Mouse (Mus musculus): ENCODE measurements around the gene Hps6.

Hps6 gene

GRCm38 (mm10) chr19:46045696-46046311 is 42.5 kb downstream of the Hps6 start:
- no peak for DNase-seq (ENCODE audit: low spot score)

GRCm38 (mm10) chr19:46046621-46047025 is 43.3 kb downstream of the Hps6 start:
- DNase-seq (ENCODE audit: low spot score) = no peak

- no peak for DNase-seq (ENCODE audit: low spot score)
These were observed 44.1 kb downstream of the Hps6 start for GRCm38 (mm10) chr19:46047426-46047825.

- no peak for DNase-seq (ENCODE audit: low spot score)
These were observed 45.8 kb downstream of the Hps6 start for GRCm38 (mm10) chr19:46049129-46049528.

- DNase-seq (ENCODE audit: low spot score) = no peak
These were observed 47.2 kb downstream of the Hps6 start for GRCm38 (mm10) chr19:46050462-46050861.
